Mouse (Mus musculus) hindbrain, embryonic 12.5 days (tissue): ENCODE data around the gene Trim67. TPM values are rescaled to one million over a fixed set of nuclear protein-coding genes. Genes with fewer than 3 reads are reported as not detected.
"Not testable (repeated sequence)": the region's sequence is repeated elsewhere in the genome, so short reads cannot be mapped to it uniquely, and the experiment has no call there.

ENCODE experiments used
- ATAC-seq: fragments of 200-750 bp; cut with Nextera tagmentation; 2 replicates; pipeline ENCODE4 v1.8.0; 2017; ENCODE audit warnings: moderate TSS enrichment; ENCODE audit not compliant: low FRiP score
- H3K27ac ChIP-seq: fragments of 300-500 bp; sonication (generic); 2 replicates; pipeline ENCODE4 v1.5.1; 2016; ENCODE audit warnings: mild to moderate bottlenecking
- H3K27me3 ChIP-seq: fragments of 300-500 bp; sonication (generic); 2 replicates; pipeline ENCODE4 v1.6.1; 2016; ENCODE audit warnings: mild to moderate bottlenecking
- H3K36me3 ChIP-seq: fragments of 300-500 bp; sonication (generic); 2 replicates; pipeline ENCODE4 v1.6.1; 2016; ENCODE audit warnings: mild to moderate bottlenecking
- H3K4me1 ChIP-seq: fragments of 300-500 bp; sonication (generic); 2 replicates; pipeline ENCODE4 v1.6.1; 2016
- H3K4me2 ChIP-seq: fragments of 300-500 bp; sonication (generic); replicated peaks from 2 replicates; pipeline ENCODE4 v1.6.1; 2016; ENCODE audit warnings: mild to moderate bottlenecking
- H3K4me3 ChIP-seq: fragments of 300-500 bp; sonication (generic); 2 replicates; pipeline ENCODE4 v1.5.1; 2016; ENCODE audit warnings: mild to moderate bottlenecking
- H3K9ac ChIP-seq: fragments of 300-500 bp; sonication (generic); 2 replicates; pipeline ENCODE4 v1.6.1; 2016; ENCODE audit warnings: mild to moderate bottlenecking, moderate library complexity
- H3K9me3 ChIP-seq: fragments of 300-500 bp; sonication (generic); replicated peaks from 2 replicates; pipeline ENCODE4 v1.6.1; 2016; ENCODE audit warnings: mild to moderate bottlenecking
- WGBS: fragments of 180-500 bp; shearing (Covaris S2); methylation state at CpG from one replicate; pipeline ENCODE4 v1.1.7; 2016; 5-methylcytosine and 5-hydroxymethylcytosine counted together
- polyA plus RNA-seq: library from polyadenylated mRNA; unstranded; fragments of >200 nt; fragmentation: Nextera tagmentation; extraction: Ambion mirVana; gene quantifications from 2 replicates; pipeline ENCODE4 v1.2.1, GENCODE M21; 2016

Trim67 gene
- polyA plus RNA-seq, 1 experiment from 2014 or later: 11.9 TPM

DNA sequence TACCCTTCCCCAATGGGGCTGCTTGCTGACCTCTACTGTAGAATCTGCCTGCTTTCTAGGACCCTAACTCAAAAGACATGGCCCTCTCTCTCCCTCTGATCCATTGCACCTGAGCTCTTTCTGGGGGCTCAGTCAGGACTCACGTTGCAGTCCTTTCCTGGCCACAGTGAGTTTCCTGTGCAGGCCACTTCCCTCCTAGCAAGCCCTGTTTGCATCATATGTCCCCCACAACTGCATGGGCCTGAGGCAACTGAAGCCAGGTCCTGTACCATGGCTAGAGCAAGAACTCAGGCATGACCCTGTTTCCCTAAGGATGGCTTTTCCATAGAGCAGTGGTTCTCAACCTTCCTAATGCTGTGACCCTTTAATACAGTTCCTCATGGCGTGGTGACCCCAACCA, 45.1 kb downstream of the Trim67 start:
- Histone ChIP-seq H3K4me2 (no peak overlapping the region), H3K9ac (no peak overlapping the region), H3K27ac (no peak overlapping the region), H3K36me3 (peaks cover 49% of the 10 kb centered on the region), H3K9me3 (no peaks in the 10 kb centered on the region), H3K4me3 (no peak overlapping the region), H3K4me1 (no peaks in the 10 kb centered on the region), H3K27me3 (no peaks in the 10 kb centered on the region)
- ATAC-seq: no peak
- 85% methylated on average over 2 of the region's 2 CpGs for WGBS

DNA sequence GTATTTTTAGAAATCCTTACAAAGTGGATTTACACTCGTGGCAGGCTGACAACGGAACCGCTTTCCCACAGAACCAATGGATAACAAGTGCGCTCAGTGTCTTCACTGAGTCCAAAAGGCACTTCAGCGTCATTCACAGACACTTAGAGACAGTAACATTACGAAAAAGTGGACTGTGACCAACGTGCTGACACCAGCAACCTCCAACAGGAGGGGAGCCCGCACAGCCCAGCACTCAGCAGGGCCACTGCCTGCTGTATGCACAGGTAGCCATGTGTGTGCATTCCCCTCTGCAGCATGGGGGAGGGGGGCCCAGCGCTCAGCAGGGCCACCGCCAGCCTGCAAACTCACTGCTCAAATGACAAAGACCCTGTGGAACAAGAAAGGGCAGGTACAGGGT, 46.5 kb downstream of the Trim67 start:
- ATAC-seq: no peak
- H3K4me2 ChIP-seq: no peak overlapping the region
- H3K4me1 ChIP-seq: no peaks in the 10 kb centered on the region
- no peaks in the 10 kb centered on the region for H3K27me3 ChIP-seq
- 95% methylated on average over 10 of the region's 10 CpGs for WGBS
- H3K27ac ChIP-seq: no peak overlapping the region
- peaks cover 49% of the 10 kb centered on the region for H3K36me3 ChIP-seq
- H3K9ac ChIP-seq: no peak overlapping the region
- no peak overlapping the region for H3K4me3 ChIP-seq
- H3K9me3 ChIP-seq: no peaks in the 10 kb centered on the region

DNA sequence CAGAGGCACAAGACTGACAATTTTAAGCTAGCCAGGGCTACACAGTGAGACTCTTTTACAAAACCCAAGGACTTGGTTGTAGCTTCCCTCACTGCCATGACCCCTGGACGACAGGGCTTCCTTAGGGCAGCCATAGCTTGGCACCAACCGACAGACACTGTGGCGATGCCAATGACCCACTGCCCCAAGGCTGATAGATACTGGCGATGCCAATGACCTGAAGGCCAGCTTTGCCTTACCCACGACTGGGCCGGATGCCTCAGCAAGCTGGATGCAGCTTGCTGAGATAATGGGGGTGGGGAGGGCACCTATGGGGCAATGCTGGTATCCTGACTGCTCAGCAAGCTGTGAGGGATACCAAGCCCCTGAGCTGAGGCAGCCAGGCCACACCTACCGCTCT, 48.0 kb downstream of the Trim67 start:
- H3K9ac ChIP-seq: no peak overlapping the region
- no peaks in the 10 kb centered on the region; the same call in 1 of the 2 replicates for H3K4me1 ChIP-seq
- H3K4me3 ChIP-seq: no peak overlapping the region
- no peaks in the 10 kb centered on the region for H3K27me3 ChIP-seq
- H3K4me2 ChIP-seq: no peak overlapping the region
- WGBS: 96% methylated on average over 7 of the region's 7 CpGs
- no peaks in the 10 kb centered on the region for H3K9me3 ChIP-seq
- peaks cover 53% of the 10 kb centered on the region for H3K36me3 ChIP-seq
- no peak overlapping the region for H3K27ac ChIP-seq
- ATAC-seq: no peak

DNA sequence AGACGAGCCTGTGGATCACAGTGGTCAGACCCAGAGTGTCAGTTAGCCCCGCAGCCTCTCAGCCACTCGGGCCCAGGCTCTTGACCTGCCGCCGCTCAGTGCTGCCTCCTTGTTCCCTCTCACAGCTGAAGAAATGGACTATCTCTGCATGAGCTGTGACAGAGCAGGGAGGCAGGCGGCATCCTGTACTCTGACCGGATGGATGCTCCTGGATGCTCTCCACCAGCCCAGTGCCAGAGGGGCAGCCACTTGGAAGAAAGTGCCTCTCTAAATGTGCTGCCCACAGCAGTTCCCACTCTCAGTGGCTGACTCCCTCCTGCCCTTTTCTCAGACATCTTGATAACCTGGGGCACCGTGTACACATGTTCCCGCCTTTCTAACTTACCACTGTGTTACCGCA, 48.9 kb downstream of the Trim67 start:
- no peak overlapping the region for H3K4me2 ChIP-seq
- H3K9me3 ChIP-seq: no peaks in the 10 kb centered on the region
- no peak overlapping the region for H3K9ac ChIP-seq
- H3K36me3 ChIP-seq: peaks cover 53% of the 10 kb centered on the region
- WGBS: 93% methylated on average over 10 of the region's 10 CpGs
- H3K27me3 ChIP-seq: no peaks in the 10 kb centered on the region
- H3K27ac ChIP-seq: no peak overlapping the region
- no peak for ATAC-seq
- H3K4me3 ChIP-seq: no peak overlapping the region
- H3K4me1 ChIP-seq: no peaks in the 10 kb centered on the region; the same call in 1 of the 2 replicates

DNA sequence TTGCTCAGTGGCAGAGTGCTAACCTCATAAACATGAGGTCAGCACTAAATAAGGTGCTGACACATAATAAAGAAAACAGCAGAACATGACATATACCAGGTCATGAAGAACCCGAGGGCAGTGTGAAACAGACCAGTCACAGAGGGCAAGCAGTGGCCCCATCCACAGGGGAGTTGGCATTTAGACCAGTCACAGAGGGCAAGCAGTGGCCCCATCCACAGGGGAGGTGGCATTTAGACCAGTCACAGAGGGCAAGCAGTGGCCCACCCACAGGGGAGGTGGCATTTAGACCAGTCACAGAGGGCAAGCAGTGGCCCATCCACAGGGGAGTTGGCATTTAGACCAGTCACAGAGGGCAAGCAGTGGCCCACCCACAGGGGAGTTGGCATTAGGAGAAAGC, 50.0 kb downstream of the Trim67 start:
- H3K4me3 ChIP-seq, H3K4me1 ChIP-seq, H3K9me3 ChIP-seq, H3K27me3 ChIP-seq, H3K4me2 ChIP-seq, H3K9ac ChIP-seq, H3K27ac ChIP-seq, ATAC-seq: not testable (repeated sequence)
- peaks cover 44% of the 10 kb centered on the region for H3K36me3 ChIP-seq
- 78% methylated on average over 1 of the region's 1 CpGs for WGBS

DNA sequence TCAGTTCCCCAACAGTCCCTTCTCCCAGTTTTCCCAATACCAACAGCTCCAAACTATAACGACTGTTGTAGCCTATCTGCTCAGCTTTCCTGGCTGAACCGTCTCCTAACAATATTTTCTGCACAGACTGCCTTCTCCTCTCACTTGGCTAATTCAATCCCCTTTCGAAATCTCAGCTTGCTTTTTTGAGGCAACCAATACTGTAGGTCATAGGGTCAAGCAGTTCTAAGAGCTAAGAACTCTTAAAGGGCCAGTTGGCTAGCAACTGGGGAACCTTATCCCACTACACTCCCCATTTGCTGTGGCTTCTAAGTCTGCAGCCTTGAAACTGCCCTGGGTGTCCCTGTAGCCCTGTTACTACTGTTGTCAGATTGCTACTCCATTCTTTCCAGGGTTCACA, 52.2 kb downstream of the Trim67 start:
- no peak overlapping the region for H3K4me3 ChIP-seq
- H3K9ac ChIP-seq: no peak overlapping the region
- peaks cover 23% of the 10 kb centered on the region for H3K36me3 ChIP-seq
- no peak overlapping the region for H3K27ac ChIP-seq
- no peak for ATAC-seq
- no peaks in the 10 kb centered on the region for H3K27me3 ChIP-seq
- H3K4me1 ChIP-seq: no peaks in the 10 kb centered on the region; the same call in 1 of the 2 replicates
- H3K9me3 ChIP-seq: no peaks in the 10 kb centered on the region
- WGBS: 67% methylated on average over 3 of the region's 3 CpGs
- H3K4me2 ChIP-seq: no peak overlapping the region

DNA sequence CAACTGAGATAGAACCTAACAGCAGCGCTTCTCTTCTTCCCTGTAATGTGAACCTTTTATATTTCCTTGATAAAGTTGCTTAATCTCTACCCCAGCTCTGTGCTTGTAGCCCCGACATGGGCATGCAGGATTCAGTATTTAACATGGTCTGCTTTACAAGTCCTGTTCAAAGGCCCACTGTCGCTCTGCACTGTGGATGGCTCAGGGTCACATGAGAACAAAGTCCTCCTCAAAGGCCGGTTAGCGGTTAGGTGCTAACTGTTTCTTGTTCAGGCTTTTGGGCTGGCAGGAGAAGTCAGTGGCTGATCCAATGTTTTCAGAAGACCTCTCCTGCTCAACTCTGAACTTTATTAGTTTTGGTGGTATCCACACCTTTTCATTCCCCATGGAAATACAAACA, 52.7 kb downstream of the Trim67 start:
- H3K4me1 ChIP-seq: no peaks in the 10 kb centered on the region; the same call in 1 of the 2 replicates
- no peak overlapping the region for H3K27ac ChIP-seq
- no peak overlapping the region for H3K9ac ChIP-seq
- H3K36me3 ChIP-seq: peaks cover 19% of the 10 kb centered on the region
- no peaks in the 10 kb centered on the region for H3K9me3 ChIP-seq
- ATAC-seq: no peak
- no peaks in the 10 kb centered on the region for H3K27me3 ChIP-seq
- no peak overlapping the region for H3K4me2 ChIP-seq
- H3K4me3 ChIP-seq: no peak overlapping the region
- WGBS: 92% methylated on average over 5 of the region's 5 CpGs

DNA sequence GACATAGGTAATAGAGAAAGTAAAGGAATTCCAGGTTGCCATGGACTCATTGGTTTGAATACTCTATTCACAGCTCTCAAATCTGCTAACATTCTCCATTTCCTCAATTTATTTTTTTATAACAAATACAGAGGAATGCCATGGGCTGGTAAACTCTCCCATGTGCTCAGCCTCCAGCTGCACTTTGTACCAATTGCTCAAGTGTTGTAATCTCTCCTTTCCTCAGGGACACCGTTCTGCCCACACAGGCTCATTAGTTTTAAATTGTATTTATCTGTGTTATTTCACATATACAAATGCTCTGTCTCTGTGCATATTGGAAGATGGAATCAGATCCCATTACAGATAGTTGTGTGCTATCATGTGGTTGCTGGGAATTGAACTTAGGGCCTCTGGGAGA, 60.6 kb downstream of the Trim67 start:
- no peak for ATAC-seq
- 95% methylated on average over 1 of the region's 1 CpGs for WGBS

DNA sequence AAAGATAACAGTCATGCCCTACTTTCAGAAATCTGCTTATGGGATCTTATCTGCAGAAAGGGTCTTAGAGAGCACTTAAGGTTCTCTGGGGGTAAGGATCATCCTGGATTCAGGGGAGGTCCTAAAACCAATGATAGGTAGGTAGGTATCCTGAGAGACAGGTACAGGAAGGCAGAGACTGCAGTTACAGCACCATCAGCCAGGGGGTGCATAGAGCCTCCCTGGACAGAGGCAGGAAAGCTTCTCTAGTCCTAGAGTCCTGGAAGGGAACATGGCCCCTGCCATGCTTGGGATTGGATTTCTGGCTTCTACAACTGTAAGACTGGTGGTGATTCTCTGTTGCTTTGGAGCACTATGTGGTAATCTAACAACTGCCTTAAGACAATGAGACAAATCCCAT, 66.6 kb downstream of the Trim67 start:
- ATAC-seq: no peak
- H3K4me2 ChIP-seq: no peak overlapping the region
- peaks cover 13% of the 10 kb centered on the region for H3K4me1 ChIP-seq
- no peaks in the 10 kb centered on the region for H3K9me3 ChIP-seq
- no peak overlapping the region for H3K4me3 ChIP-seq
- no peak overlapping the region for H3K9ac ChIP-seq
- H3K36me3 ChIP-seq: peaks cover 59% of the 10 kb centered on the region
- H3K27me3 ChIP-seq: no peaks in the 10 kb centered on the region
- H3K27ac ChIP-seq: no peak overlapping the region

More for the DNA sequence above, 60.6 kb downstream of the Trim67 start:
- H3K9ac ChIP-seq: no peak overlapping the region
- H3K4me3 ChIP-seq: no peak overlapping the region
- peaks cover 59% of the 10 kb centered on the region for H3K36me3 ChIP-seq
- H3K9me3 ChIP-seq: no peaks in the 10 kb centered on the region
- H3K4me2 ChIP-seq: no peak overlapping the region
- H3K27me3 ChIP-seq: no peaks in the 10 kb centered on the region
- no peaks in the 10 kb centered on the region for H3K4me1 ChIP-seq
- no peak overlapping the region for H3K27ac ChIP-seq

DNA sequence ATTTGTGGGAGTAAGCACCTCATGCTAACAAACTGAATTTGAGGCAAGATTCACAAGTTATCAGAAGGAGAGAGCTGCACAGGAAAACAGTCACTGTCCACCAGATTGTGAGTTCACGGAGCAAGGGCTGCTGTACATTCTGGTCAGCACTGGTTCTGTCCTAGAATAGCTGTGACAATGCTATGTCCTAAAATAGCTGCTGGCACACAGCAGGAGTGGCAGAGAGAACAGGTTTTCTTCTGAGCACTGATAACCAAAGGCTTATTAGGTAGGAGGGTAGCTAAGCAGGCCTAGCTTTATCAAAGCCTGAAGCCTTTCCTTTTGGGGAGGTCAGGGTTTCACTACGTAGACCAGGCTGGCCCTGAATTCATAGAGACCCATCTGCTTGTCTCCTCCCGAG, 67.3 kb downstream of the Trim67 start:
- Histone ChIP-seq H3K4me1 (peaks cover 13% of the 10 kb centered on the region), H3K27me3 (no peaks in the 10 kb centered on the region), H3K9me3 (no peaks in the 10 kb centered on the region), H3K27ac (no peak overlapping the region), H3K4me3 (no peak overlapping the region), H3K4me2 (no peak overlapping the region), H3K36me3 (peaks cover 52% of the 10 kb centered on the region), H3K9ac (no peak overlapping the region)
- 84% methylated on average over 3 of the region's 3 CpGs for WGBS
- no peak for ATAC-seq

DNA sequence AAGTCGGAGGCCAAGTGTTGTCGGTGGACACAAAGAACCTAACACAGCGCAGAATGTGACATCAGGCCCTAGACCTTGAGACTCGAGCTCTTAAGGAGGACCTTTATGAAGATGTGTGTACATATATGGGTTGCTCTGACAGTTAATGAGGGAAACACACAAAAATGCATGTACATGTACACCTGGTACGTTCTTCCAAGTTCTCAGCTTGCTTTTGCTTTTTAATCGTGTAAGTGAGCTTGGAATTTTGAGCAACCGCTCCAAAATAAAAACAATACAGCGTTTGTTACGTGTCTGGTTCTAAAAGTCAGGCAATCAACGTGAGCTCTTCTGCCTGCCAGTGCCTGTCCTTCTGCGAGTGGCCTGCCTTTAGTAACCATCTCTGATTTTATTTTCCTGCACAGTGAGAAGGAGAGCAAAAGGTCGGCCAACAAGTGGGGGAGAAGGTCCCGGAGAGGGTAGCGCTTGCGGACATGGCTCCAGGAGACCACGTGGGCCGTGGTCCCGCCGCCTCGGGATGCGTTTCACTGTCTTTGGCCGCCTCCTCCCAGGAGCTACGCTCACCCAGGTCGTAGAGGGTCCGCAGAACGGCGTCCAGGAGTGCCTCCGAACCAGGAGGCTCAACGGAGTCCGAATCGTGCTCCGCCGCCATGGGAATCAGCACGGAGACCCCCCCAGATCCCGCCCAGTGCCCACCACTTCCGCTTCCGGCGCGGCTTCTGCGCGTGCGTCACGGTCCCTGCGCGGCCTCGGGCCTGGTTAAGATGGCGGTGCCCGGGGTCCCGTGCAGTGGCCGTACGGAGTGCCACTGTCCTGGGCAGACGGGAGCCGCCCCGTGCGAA, 69.7 kb downstream of the Trim67 start, which contains the start of the genes Gnpat and 2810004N23Rik:
Gnpat (plus strand) TSS at position 713 of the 842 bp plus-strand sequence.
2810004N23Rik (minus strand) TSS at position 800 of the 842 bp plus-strand sequence.
- peak within 1 kb of the TSS; percentile 94 for H3K4me3 ChIP-seq
- WGBS: 1% methylated on average over 54 of the region's 55 CpGs
- peak; percentile 99 for ATAC-seq

DNA sequence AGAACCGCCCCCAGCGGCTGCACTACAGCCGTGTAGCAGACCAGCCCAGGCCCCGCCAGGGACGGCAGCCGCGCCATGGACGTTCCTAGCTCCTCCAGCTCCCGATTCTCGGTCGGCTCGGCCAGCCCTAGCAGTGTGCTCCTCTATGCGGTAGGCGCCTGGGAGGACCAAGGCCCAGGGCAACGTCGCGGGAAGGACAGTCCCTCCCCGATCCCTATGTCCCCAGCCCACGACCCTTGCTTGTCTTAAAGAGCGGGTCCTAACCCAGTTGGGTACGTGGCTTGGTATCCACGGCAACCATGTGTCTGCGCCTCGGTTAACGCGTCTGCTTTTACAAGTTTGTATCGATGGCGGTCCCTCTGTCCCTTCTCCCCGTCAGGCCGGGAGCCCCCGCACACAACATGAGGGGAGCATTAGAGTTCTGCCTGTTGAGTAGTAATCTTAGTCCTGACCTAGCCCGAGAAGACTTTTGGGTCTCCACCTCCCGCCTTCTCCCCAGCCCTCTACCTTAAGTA, 70.3 kb downstream of the Trim67 start:
- Histone ChIP-seq H3K9ac (peak overlapping the region; percentile 94), H3K4me1 (peaks cover 17% of the 10 kb centered on the region), H3K27ac (peak overlapping the region; percentile 92), H3K9me3 (no peaks in the 10 kb centered on the region), H3K4me2 (peak overlapping the region; percentile 83), H3K4me3 (peak overlapping the region; percentile 94), H3K27me3 (no peaks in the 10 kb centered on the region), H3K36me3 (peaks cover 28% of the 10 kb centered on the region)
- ATAC-seq: peak; percentile 88
- 0% methylated on average over 33 of the region's 33 CpGs for WGBS

More for the DNA sequence above, 69.7 kb downstream of the Trim67 start, which contains the start of the genes Gnpat and 2810004N23Rik:
- Histone ChIP-seq H3K36me3 (peaks cover 34% of the 10 kb centered on the region), H3K27me3 (no peaks in the 10 kb centered on the region), H3K4me2 (peak within 1 kb of the TSS; percentile 83), H3K4me1 (peaks cover 17% of the 10 kb centered on the region), H3K9me3 (no peaks in the 10 kb centered on the region), H3K27ac (peak within 1 kb of the TSS; percentile 92), H3K9ac (peak within 1 kb of the TSS; percentile 94)
